ENCODE assay signal across 8 mouse cellular contexts in genomic region chr16:97778353-97779025, GRCm38 (mm10). TPM values are rescaled to one million over a fixed set of nuclear protein-coding genes. Genes with fewer than 3 reads are reported as not detected.
DNase-seq lines count a peak whose midpoint lies in the region; ATAC-seq and TF ChIP-seq lines count a peak whose summit lies in the region.

No protein-coding gene starts in this region.

- peak; percentile 98 for ATAC-seq in megakaryocyte progenitor cell, adult 5-6 weeks (replicated peaks; ENCODE audit: poor library complexity)

- no peak overlapping the region for H3K27ac ChIP-seq in left cerebral cortex, adult 2 months

- intact Hi-C loops in left cerebral cortex, adult 2 months (cut with DNase I), result loop anchor here (5.0 kb wide), 1 partner anchor 466 kb away; no protein-coding TSS in a partner anchor

- H3K4me3 ChIP-seq in left cerebral cortex, adult 2 months, result no peak overlapping the region

- peak; percentile 97 for TF ChIP-seq CTCF in left cerebral cortex, adult 2 months (IDR thresholded peaks at IDR 0.05)

- peak; percentile 74 to 75 for DNase-seq in adrenal gland, adult 18-20 months (ENCODE audit: low spot score in 2 of 2)
- peak; percentile 81 for DNase-seq in embryo, embryonic 10.5 days (ENCODE audit: low spot score)
- peak; percentile 82 for DNase-seq in gastrocnemius, postnatal 10 days
- DNase-seq in induced T-regulatory cell, adult 2 months (ENCODE audit: low read depth), result peak; percentile 61
- DNase-seq in left cerebral cortex, adult 2 months (ENCODE audit: extremely low spot score in 1 of 2, low spot score in 2 of 2), result peak; percentile 81 to 84
- peak; percentile 72 for DNase-seq in right cerebral cortex, postnatal 25 days
- DNase-seq in urinary bladder, postnatal 25 days (ENCODE audit: low spot score), result peak; percentile 90

RNA-seq across cellular contexts. Expression of gene Ripk4, which starts 14.9 kb away (rescaled TPM):
- total RNA-seq in adrenal gland, adult 18-20 months (2021), result 1 to 10 TPM; 1.7 to 3.5 TPM
- not detected for total RNA-seq in gastrocnemius, postnatal 10 days (2021)
- under 1 TPM; 0.16 to 0.47 TPM for total RNA-seq in left cerebral cortex, adult 2 months (2021)
- total RNA-seq in megakaryocyte progenitor cell, adult 5-6 weeks (2015), result not detected in 2 replicates
- under 0.01 TPM in 1 of 2 replicates, not detected in the other for total RNA-seq in megakaryocyte progenitor cell, adult 5-6 weeks (2017)
